Comparison of ENCODE assay signal across 8 mouse cellular contexts in the genomic region with DNA sequence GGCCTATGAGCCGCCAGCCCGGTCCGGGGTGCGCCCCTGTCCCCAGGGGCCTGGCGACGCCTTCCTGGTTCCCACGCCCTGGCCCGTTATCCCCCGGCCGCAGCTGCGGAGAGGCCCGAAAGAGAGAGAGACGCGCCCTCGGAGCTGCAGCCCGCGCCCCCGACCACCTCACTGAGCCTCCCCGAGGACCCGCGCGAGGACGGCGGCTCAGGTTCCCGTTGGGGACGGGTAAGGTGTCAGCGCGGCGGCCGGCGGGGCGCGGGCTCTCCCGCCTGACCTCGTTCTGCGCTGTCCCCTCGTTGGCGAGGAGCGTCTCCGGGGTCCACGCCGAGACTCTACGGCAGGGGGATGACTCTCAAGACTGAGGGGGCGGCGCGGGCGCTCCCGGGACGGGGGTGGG. TPM values are rescaled to one million over a fixed set of nuclear protein-coding genes. Genes with fewer than 3 reads are reported as not detected.
DNase-seq lines count a peak whose midpoint lies in the region; ATAC-seq and TF ChIP-seq lines count a peak whose summit lies in the region.

No protein-coding gene starts in this region.

- peak overlapping the region; percentile 50 for H3K4me3 ChIP-seq in forebrain, postnatal 0 days (ENCODE audit: low read depth, low read length)
- peak overlapping the region; percentile 66 for H3K4me3 ChIP-seq in intestine, embryonic 14.5 days (ENCODE audit: low read depth, low read length)

- H3K36me3 ChIP-seq in forebrain, postnatal 0 days (ENCODE audit: insufficient read depth): no peaks in the 10 kb centered on the region
- H3K36me3 ChIP-seq in intestine, embryonic 14.5 days (ENCODE audit: control insufficient read depth, insufficient read depth, low read length): no peaks in the 10 kb centered on the region

- 7% methylated on average over 49 of the region's 49 CpGs for whole genome bisulfite sequencing in forebrain, postnatal 0 days
- under 1% methylated on average over 49 of the region's 49 CpGs for WGBS in intestine, embryonic 14.5 days

- peak; percentile 19 to 39 for DNase-seq in heart, adult 9 months (ENCODE audit: low spot score in 2 of 2)
- no peak for DNase-seq in heart, adult 11 months
- peak; percentile 49 for DNase-seq in ZHBTc4 (ENCODE audit: low read depth, low spot score)
- DNase-seq in forebrain, postnatal 0 days: no peak
- no peak for DNase-seq in intestine, embryonic 14.5 days (ENCODE audit: low spot score)
- peak; percentile 43 to 44 for DNase-seq in lung, postnatal 4 days
- DNase-seq in frontal cortex, postnatal 10 days (ENCODE audit: low spot score in 2 of 2): no peak
- DNase-seq in right cerebral cortex, postnatal 14 days: no peak

- no peaks in the 10 kb centered on the region for H3K4me1 ChIP-seq in forebrain, postnatal 0 days (ENCODE audit: insufficient read depth)
- H3K4me1 ChIP-seq in intestine, embryonic 14.5 days (replicated peaks; ENCODE audit: control insufficient read depth, insufficient read depth, low read length): peaks cover 15% of the 10 kb centered on the region; the same call in 1 of the 2 replicates

- peak; percentile 40; the same call in 1 of the 2 replicates for ATAC-seq in forebrain, postnatal 0 days
- peak; percentile 26 for ATAC-seq in intestine, embryonic 14.5 days (replicated peaks; ENCODE audit: low FRiP score, low TSS enrichment, low read depth)

- peaks cover 22% of the 10 kb centered on the region; the same call in 1 of the 2 replicates for H3K27me3 ChIP-seq in forebrain, postnatal 0 days (ENCODE audit: insufficient read depth, low read length)
- H3K27me3 ChIP-seq in intestine, embryonic 14.5 days (replicated peaks; ENCODE audit: control insufficient read depth, insufficient read depth, low read length): no peaks in the 10 kb centered on the region

- H3K9ac ChIP-seq in forebrain, postnatal 0 days: peak overlapping the region; percentile 46
- H3K9ac ChIP-seq in intestine, embryonic 14.5 days (ENCODE audit: low read length): peak overlapping the region; percentile 83

- TF ChIP-seq CTCF in forebrain, postnatal 0 days (IDR thresholded peaks at IDR 0.05; ENCODE audit: low read depth): no peak

- H3K9me3 ChIP-seq in forebrain, postnatal 0 days (ENCODE audit: low read length): no peaks in the 10 kb centered on the region
- H3K9me3 ChIP-seq in intestine, embryonic 14.5 days (ENCODE audit: control insufficient read depth, low read length): no peaks in the 10 kb centered on the region

- peak overlapping the region; percentile 93 for H3K4me2 ChIP-seq in forebrain, postnatal 0 days (ENCODE audit: low read depth)
- peak overlapping the region; percentile 79 for H3K4me2 ChIP-seq in intestine, embryonic 14.5 days (ENCODE audit: low read length)

- no peak overlapping the region for H3K27ac ChIP-seq in forebrain, postnatal 0 days (ENCODE audit: low read depth, low read length)
- peak overlapping the region; percentile 92 for H3K27ac ChIP-seq in intestine, embryonic 14.5 days (ENCODE audit: low read depth)

RNA-seq across cellular contexts. Expression of gene Msrb3, which starts 0.5 kb away (rescaled TPM):
- total RNA-seq in forebrain, postnatal 0 days (2014; rRNA removed): 3.2 and 6.1 TPM in 2 replicates
- polyA plus RNA-seq in forebrain, postnatal 0 days (2015; fragmentation: Nextera tagmentation; extraction: Ambion mirVana): 0.67 and 1.5 TPM in 2 replicates
- 17.6 and 18.2 TPM in 2 replicates for polyA plus RNA-seq in intestine, embryonic 14.5 days (2014; fragmentation: Nextera tagmentation; extraction: Ambion mirVana)

Comparison
In these comparisons a context has a peak if more than half of its experiments do, and no peak if none do; other contexts are left out.
1. DNase-seq: peak in heart, adult 9 months (2 of 2), ZHBTc4 (single experiment) and lung, postnatal 4 days (2 of 2); none in heart, adult 11 months (single experiment), forebrain, postnatal 0 days (single experiment), intestine, embryonic 14.5 days (single experiment), frontal cortex, postnatal 10 days (0 of 2) and right cerebral cortex, postnatal 14 days (single experiment).